Mouse (Mus musculus) testis, adult 2 months (tissue): ENCODE data around the gene Skiv2l.

Experiments used
- CTCF ChIP-seq: fragments of 200-500 bp; IDR thresholded peaks from 2 replicates; pipeline ENCODE4 v1.5.1; 2012; ENCODE audit warnings: low read depth, mild to moderate bottlenecking, inconsistent platforms, low read length, moderate library complexity; ENCODE audit not compliant: control insufficient read depth, insufficient read depth, insufficient replicate concordance
- POLR2A ChIP-seq: fragments of 200-500 bp; IDR thresholded peaks from 2 replicates; pipeline ENCODE4 v1.6.1; 2012; ENCODE audit warnings: low read depth, mild to moderate bottlenecking, inconsistent platforms, low read length, moderate library complexity; ENCODE audit not compliant: control insufficient read depth

DNA sequence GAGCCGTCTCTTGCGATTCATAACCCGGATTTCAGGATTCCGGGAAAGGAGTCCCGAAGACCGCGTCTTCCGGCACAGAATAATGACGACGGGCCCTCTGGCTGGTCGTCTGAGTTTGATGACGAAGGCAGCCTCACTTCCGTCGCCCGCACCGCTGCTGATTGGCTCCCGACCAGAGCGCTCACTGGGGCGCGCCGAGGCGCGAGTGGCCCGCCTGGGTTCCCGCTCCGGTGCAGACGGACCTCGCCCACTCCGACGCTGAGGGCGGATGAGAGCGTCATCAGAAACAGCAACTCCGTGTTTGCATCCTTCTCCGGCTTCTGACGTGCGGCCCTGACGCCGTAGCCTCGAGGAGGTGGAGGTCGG lies 13.2 kb downstream of the Skiv2l start, which contains the start of the genes Stk19 and Dxo:
- peak; percentile 51; the same call in 1 of the 2 replicates for TF ChIP-seq POLR2A
- no peak for TF ChIP-seq CTCF
